Mouse (Mus musculus): ENCODE measurements around the gene Gpc5.

Gene Gpc5

DNA sequence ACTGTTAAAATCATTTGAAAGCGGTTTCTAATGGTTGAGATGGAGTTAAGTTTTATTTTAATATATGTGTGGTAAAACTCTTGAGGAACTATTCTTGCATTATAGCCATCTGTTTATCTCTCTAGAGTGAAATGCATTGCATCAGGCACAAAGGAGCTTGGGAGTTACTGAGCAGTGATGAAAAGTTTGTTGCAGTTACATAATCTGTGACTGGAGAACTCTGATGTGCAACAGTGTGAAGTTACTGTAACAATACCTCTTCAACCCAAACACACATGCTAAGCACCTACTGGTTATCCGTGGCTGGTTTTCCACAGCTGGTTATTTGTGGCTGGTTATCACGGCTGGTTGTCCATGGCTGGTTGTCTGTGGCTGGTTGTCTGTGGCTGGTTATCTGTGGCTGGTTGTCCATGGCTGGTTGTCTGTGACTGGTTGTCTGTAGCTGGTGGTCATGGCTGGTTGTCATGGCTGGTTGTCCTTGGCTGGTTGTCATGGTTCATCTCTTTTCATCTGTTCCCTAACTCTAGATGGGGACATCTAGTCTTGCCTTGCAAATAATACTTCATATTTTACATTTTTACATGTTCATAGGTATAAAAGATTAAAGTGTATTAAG is 273.4 kb downstream of the Gpc5 start:
- no peak for DNase-seq (ENCODE audit: low spot score)

DNA sequence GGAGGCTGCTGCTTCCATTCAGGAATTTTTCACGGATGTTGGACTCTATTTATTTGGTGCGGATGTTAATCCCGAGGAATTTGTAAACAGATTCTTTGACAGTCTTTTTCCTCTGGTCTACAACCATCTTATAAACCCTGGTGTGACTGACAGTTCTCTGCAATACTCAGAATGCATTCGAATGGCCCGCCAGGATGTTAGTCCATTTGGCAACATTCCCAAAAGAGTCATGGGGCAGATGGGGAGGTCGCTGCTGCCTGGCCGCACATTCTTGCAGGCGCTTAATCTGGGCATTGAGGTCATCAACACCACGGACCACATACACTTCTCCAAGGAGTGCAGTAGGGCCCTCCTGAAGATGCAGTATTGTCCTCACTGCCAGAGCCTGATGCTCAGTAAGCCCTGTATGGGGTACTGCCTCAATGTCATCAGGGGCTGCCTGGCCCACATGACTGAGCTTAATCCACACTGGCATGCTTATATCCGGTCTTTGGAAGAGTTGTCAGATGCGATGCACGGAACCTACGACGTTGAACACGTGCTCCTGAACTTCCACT is 277.7 kb downstream of the Gpc5 start:
- no peak for DNase-seq (ENCODE audit: low spot score)

DNA sequence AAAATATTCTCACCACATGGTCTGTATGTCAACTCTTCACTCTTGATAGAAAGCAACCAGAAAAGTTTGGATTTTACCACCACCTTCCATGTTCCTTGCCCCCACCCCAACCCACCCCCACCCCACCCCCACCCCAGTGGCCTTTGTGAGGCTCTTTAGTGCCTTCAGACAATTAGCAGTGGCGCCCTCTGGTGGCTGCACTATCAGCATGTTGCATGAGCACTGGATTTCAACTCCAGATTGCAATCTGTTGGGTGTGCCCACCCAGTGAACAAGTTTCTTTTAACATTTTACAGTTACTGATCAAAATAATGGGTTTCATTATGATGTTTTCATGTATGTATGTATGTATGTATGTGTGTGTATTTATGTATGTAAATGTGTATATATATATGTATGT is 279.1 kb downstream of the Gpc5 start:
- no peak for DNase-seq (ENCODE audit: low spot score)

DNA sequence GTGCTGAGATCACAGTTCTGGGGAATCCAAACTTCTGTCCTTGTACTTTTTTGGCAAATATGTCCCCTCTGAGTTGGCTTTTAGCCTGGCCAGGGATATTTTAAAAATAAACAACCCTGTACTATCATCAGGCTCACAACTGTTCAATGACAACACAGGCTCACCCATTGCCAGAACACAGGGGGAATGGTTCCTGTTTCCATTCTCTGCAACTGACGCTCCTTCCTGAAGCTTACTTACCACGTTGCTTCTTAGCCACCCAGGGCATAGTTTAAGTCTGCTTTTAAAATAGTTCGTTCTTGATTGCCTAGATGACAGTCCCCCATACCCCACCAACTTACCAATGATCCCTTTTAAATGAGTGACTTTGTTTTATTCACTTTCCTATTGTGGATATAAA is 299.8 kb downstream of the Gpc5 start:
- DNase-seq (ENCODE audit: low spot score) = no peak

DNA sequence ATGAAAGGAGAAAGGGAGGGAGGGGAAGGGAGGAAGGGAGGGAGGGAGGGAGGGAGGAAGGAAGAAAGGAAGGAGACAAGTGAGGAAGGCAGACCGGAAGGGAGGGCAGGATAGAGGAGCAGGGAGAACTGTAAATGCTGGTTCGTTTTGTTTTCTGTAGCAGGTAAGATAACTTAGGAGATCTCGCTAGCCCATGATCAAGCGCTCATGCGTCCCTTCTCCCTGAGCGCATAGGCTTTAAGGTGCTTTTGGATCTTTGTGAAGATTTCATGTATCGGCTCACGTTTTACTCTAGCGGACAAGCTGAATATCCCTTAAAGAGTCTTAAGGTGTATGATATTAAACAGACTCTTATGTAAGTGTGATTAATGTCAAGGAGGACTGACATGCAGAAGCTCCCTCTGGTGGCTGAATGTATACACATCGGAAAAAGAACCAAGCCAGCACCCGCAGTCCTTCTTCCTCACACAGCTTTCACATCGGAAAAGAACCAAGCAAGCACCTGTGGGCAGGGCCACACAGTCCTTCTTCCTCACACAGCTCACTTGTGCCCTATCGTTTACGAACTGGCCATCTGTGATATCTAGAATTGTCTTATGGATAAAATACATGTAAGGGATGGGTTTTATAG is 301.0 kb downstream of the Gpc5 start:
- DNase-seq (ENCODE audit: low spot score) = peak; percentile 6

DNA sequence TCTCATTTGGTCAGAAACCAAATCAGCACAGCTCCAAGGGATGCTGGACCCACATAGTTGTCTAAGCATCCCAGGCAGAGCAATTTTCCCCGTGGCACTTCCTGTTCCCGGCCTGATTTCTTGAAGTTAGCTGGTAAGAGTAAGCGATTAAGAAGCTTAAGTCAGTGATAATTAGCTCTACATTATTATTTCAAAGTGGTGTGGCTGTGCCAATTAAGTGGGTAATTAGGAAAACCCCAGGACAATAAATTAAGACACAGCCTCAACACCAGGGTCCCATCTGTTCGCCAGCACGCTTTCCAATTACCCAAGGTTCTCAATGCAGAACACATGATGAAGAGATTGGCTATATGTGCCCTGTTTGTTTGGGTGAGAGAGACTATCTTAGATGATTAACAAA is 314.6 kb downstream of the Gpc5 start:
- DNase-seq (ENCODE audit: low spot score) = no peak

DNA sequence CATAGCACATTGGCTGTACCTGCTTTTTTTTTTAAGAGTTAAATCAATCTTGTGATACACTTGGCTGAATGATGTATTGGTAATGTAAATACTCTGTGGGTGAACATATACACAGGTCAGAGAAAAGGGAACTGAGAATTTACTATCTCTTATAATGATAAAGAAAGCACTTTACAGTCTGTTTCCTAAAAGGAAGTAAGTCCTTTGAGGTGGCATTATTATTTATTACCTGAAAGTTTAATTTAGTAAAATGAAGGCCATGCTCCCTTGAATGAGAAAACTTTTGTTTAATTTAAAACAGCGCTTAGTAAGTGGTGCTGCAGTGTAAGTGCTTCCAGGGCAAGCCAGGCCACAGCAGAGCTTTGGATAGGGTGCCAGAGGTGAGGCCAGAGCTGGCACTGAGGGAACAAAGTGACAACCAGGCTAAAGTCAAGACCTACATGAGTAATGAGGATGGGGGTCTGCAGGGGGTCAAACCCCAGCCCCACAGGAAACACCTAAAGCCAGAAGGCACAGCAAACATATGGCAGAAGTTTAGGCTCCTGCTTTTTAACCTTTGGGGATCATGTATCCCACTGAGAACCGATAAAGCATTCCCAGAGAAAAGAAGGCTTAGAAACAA is 315.4 kb downstream of the Gpc5 start:
- no peak for DNase-seq (ENCODE audit: low spot score)

DNA sequence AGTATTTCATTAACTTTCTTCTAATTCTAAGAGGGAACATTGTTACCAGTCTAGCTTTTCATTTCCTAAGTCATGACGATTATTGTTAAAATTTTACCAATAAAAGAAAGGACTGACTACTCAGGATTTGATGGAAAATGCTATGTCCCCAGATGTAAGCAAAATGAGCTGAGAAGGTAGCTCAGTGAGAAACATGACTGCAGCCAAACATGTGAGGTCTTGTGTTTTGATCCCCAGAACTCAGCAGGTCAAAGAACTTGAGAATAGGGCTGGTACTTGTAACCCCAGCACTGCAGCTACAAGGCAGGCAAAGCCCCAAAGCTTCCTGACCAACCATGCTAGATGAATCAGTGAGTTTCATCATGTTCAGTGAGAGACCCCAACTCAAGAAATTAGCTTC is 318.9 kb downstream of the Gpc5 start:
- DNase-seq (ENCODE audit: low spot score) = no peak

DNA sequence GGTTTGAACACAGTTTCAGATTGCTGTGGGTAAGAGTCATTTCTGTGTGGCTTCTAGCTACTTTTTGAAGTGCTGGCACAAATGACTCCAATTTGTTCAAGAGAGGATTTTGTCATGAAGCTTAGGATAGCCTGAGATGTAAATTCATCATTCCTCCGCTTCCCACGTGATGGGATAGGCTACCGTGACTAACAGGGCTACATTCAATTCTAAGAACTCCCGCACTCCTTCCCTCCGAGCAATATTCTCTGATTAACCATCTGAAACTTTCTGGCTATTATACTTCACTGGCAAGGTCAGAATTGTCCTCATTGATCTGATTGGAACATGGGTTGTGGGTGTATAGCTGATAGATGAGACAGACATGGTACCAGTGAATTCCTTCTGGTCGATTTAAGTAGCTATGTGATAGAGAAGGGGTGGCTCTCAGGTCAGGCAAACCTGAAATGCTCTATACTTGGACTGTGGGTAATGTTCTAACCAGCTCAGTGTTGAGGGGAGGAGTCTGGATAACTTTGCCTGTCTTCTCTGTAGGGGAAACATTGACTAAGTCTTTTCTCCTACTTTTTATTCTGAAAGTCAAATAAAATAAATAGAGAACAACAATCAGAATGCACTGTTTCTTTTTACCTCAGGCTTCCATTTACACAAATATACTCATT is 319.6 kb downstream of the Gpc5 start:
- DNase-seq (ENCODE audit: low spot score) = no peak

DNA sequence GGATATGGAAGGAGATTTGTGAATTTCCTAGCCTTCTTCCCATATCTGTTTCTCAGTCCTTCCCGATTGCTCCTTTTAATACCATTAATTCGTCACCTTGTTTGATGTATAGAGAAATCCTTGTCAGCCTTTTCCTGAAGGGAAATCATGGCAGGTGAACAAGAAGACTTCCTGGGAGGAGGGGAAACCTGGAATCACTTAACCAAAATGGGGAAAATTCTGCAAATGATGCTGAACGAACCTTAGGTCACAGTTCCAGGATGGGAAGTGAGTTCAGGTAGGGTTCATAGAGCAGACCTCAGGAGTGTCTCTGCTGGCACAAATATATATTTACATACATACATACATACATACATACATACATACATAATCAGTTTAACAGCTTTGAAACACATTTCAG is 320.8 kb downstream of the Gpc5 start:
- no peak for DNase-seq (ENCODE audit: low spot score)

DNA sequence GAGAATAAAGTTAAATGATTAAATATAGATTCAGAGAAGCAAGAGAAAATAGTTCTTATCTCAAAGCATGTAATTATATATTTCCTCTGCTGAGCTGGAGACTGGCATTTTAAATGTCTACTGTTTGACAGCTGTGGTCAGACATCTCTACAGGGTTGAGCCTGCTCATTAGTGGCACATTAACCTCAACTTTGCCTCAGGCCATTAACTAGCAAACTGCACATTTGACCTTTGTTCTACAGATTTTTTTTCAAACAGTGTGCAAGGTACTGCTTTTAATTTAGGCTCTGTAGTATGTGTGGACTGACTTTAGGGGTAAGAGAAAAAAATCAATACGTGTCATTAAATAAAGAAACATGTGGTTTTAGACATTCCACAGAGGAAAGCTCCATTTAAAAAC is 321.4 kb downstream of the Gpc5 start:
- no peak for DNase-seq (ENCODE audit: low spot score)

DNA sequence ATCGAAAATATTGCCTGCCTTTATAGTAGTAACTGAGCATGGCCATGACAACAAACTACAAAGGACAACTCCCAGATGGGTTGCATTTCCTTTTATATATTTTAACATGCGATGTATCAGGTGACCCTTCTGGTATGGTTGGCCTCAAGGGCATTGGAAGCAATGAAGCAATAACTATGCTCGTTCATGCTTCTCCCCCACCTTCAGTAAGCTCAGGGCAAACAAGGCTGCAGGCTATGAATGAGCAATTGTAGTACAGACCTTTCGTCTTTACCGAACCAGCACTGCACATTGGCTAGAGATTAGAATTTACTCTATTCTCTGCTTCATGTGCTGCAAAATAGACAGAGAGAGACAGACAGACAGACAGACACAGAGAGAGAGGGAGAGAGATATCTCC is 322.5 kb downstream of the Gpc5 start:
- no peak for DNase-seq (ENCODE audit: low spot score)

DNA sequence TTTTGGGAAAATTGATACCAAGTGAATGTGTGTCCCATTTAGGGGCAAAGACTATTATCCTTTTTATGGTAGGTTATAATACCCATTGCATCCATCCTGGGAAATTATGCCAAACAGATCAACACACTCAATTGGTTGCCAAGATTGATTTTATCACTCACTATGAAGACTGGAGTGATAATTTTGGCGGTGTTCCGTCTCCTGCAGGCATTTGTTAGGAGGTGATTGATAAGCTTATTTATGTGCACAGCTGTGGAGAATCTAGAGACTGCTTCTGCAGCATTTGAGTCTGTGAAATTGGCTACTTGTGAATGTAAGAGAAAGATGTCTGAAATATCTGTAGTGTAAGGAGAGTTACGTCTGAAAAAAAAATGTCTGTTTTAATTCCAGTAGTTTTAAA is 340.0 kb downstream of the Gpc5 start:
- no peak for DNase-seq (ENCODE audit: low spot score)

DNA sequence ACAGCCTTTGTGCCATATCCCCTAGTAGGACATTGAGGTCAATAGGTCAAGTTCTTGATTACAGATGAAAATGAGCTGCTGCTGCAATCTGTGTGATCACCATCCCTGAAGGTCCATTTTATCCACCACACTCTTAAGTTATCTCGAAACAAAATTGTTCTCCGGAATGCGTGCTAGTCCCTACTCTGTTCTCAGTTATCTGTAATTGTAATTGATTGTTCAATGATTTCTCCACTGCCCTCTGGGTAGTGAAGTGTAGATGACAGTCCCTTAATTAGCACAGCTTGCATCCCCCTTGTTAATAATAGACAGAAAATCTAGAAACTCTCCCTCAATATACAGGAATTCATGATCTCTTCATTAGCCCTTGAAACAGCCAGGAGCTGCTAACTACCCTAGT is 340.4 kb downstream of the Gpc5 start:
- no peak for DNase-seq (ENCODE audit: low spot score)

DNA sequence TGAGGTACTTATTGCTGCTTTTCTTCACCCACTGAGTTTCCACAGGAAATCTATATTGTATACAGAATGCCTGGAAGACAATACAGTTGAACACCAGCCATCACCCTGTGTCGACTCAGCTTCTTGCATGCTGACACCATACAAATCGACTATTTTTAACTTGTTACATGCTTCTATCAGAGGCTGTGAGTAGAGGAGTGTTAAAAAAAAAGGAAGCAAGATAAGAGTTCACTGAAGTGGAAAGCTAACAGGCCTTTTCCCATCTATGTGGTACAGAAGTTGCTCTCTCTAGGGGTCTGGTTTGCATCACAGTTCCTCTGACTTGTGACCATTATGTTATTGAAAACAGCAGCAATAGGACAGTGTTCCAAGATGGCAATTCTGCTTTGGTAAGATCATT is 344.6 kb downstream of the Gpc5 start:
- no peak for DNase-seq (ENCODE audit: low spot score)

DNA sequence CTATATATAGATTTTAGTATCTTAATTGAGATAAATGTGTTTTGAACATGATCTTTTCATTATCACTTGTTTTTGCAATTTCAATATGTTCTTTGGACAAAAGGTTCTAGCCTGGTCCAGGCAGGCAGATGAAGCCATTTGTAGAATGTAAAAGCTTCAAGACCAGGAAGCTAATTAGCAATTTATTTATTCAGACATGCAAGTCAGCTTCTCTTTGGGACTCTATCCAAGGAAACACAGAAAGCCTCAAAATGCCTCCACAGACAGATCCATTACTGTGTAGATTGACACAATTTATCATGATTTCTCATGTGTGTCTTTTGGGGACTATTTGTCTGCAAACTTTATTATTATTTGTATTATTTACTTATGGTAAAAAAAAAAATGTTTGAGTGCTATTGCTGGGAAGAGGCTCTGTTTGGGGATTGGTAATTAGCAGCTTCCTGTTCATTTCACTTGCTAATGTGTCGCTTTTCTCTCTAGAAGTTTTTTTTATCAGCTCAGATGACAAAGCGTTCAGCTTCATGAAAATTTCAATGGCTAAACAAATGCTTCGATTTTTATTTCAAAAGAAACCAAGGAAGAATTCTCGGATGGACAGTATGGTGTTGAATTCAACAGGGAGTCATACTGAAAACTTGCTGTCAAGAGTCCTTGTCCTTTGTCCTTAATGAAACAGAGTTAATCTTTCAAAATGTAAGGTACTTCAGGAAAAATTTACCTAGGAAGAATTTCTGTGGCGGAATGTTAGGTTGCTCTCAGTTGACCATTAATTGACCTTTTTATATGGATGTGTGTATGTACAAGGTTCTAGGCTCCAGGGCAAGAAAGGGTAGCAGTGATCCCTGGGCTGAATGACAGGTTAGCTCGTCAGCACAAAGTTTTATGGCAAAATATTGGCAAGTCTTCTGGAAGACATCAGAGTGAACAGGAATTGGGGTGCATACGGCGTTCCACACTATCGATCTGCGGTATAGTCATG is 353.1 kb downstream of the Gpc5 start:
- no peak for DNase-seq (ENCODE audit: low spot score)

DNA sequence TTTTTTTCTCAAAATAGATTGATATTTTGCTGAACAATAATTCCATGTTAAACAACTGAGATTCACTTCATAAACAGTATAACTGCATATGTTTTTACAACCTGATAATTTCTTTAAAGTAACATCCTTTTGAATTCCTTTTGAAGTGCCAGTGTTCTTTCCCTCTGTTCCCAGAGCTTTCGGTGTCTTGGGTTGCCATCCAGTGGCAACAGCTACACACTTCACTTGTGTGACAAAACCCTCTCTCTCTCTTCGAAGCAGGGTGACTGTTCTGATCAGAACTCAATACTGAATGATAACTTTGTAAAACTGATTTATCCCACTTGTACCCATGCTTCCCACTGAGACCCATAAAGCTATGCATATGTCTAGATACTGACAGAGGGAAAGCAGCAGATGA is 358.9 kb downstream of the Gpc5 start:
- DNase-seq (ENCODE audit: low spot score) = no peak

DNA sequence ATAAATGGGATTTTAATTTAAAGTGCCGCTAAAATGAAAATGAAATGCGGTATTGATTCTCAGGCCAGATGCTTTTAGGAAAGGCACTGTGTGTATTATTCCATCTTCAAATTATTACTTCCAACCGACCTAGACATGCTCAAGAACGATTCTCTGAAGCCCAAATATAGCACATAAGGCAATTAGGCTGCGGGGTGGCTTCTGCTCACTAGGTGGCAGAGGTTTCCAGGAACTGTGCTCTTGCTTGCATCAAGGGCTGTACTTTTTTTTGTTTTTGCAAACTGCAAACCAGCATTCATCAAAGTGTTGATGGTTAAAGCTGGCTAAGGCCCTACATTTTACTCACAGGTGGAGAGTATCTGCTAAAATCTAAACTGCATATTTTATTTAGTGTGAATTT is 375.9 kb downstream of the Gpc5 start:
- DNase-seq (ENCODE audit: low spot score) = no peak

DNA sequence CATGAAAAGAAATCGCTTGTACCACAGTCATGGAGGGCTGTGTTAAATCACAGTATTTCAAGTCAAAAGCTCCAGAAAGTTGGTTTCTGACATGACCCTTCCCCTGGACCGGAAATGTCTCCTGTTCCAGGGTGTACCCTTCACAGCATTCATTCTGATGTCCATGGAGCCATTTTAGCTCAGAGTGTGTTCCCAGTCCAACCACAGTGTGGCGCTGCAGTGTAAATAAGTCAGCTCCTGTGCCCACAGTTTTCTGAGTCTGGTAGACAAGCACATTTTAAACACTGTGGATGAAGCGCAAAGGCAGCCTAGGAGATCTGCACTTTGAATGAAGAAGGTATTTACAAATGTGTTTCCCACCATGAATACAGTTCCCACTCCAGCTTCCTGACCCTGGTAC is 383.2 kb downstream of the Gpc5 start:
- peak; percentile 6 for DNase-seq (ENCODE audit: low spot score)

DNA sequence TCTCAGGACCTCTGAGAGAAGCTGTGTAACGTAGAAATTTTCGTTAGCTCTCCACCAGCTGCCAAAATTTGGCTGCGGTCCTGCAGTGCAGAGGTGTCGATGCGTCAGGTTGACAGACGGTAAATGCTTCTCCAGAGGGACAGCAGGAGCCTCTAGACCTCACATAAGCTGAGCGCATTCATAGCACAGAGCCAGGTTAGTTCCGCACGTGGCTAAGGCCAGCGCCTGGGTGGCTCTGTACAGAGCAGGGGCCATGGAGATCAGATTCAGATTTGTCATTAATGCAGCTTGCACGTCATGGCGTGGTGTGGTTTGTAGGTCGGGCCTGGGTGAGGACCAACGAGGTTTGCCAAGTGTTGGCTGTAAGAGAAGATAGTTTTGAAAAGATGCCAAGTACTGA is 385.3 kb downstream of the Gpc5 start:
- no peak for DNase-seq (ENCODE audit: low spot score)

DNA sequence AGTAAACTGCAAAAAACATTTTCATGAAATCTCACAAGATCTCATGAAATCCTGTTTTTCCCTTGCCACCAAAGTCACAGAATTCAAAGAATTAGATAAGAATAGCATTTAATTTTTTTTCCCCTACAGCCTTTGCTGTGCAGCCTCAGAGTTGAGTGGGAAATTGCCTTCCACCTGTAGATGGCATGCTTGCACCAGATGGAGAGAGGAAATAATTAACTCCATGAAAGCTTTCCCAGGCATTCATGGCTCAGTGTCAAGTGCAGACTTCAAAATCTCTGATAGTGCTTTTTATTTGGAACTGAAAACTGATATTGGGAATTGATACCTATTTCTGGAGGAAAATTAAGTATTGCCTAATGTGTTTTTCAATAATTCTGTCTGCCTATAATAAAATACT is 393.1 kb downstream of the Gpc5 start:
- DNase-seq (ENCODE audit: low spot score) = no peak

DNA sequence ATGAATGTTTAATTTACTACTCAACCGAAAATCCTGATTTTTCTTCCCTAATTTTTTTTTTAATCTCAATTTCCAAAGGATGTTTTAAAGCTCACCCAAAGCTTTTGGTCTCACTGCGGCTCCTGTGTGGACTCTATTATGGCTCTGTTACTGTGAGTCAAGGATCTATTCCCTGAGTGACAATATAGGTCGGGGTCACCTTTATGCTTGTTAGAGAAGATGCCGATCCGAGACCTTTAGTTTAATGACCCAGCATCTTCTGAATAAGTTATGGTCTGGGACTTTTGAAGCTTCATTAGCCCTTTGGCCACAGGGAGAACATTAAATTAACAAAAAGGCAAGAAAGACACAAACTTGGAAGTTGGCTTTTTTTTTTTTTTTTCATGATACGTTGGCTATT is 408.8 kb downstream of the Gpc5 start:
- DNase-seq (ENCODE audit: low spot score) = no peak
